Mouse (Mus musculus): ENCODE data around the gene Wdr17.

The Wdr17 gene

GRCm38 (mm10) chr8:54597386-54597785 lies 289.6 kb downstream of the Wdr17 start:
- DNase-seq = no peak

- no peak for DNase-seq
These were observed 290.0 kb downstream of the Wdr17 start for GRCm38 (mm10) chr8:54596940-54597339.

GRCm38 (mm10) chr8:54596051-54596450 lies 290.9 kb downstream of the Wdr17 start:
- DNase-seq = no peak

- no peak for DNase-seq
These were observed 292.4 kb downstream of the Wdr17 start for GRCm38 (mm10) chr8:54594634-54595033.

- no peak for DNase-seq
These were observed 304.1 kb downstream of the Wdr17 start for GRCm38 (mm10) chr8:54582886-54583285.

GRCm38 (mm10) chr8:54581436-54581835 lies 305.5 kb downstream of the Wdr17 start:
- no peak for DNase-seq

All from cerebellum, postnatal 25 days (tissue).